Mouse (Mus musculus): ENCODE measurements around the gene Vma21.

GRCm38 (mm10) chrX:71798883-71799282, 16.8 kb upstream of the Vma21 start:
- TF ChIP-seq EP300 (IDR thresholded peaks at IDR 0.05; ENCODE audit: low read depth) (no peak), CTCF (IDR thresholded peaks at IDR 0.05; ENCODE audit: low read depth) (peak; percentile 41)
